Mouse (Mus musculus) gastrocnemius, adult 18-20 months (tissue): ENCODE results near the gene Taco1. TPM values are rescaled to one million over a fixed set of nuclear protein-coding genes. Genes with fewer than 3 reads are reported as not detected.
"Not testable (repeated sequence)": the region's sequence is repeated elsewhere in the genome, so short reads cannot be mapped to it uniquely, and the experiment has no call there.

Source experiments
- DNase-seq: peaks from one replicate; pipeline ENCODE4 v3.0.0; 2021; ENCODE audit warnings: low spot score
- total RNA-seq, 2 experiments: library from RNA; stranded (reverse); gene quantifications; 2 replicates each; pipeline ENCODE4 v1.2.3; 2021

The Taco1 gene
- total RNA-seq, 2 experiments from 2014 or later: 39.7 to 44.4 TPM

GRCm38 (mm10) chr11:106061311-106061710 lies 4.5 kb upstream of the Taco1 start:
- DNase-seq: no peak

- DNase-seq: no peak
Measured at GRCm38 (mm10) chr11:106063756-106064155, 2.1 kb upstream of the Taco1 start.

- no peak for DNase-seq
Measured at GRCm38 (mm10) chr11:106065073-106065922, 563 bp upstream of the Taco1 start.

GRCm38 (mm10) chr11:106066616-106067015 lies 755 bp downstream of the Taco1 start:
- not testable (repeated sequence) for DNase-seq

- DNase-seq: no peak
Measured at GRCm38 (mm10) chr11:106073774-106074173, 7.9 kb downstream of the Taco1 start.

- peak; percentile 61 for DNase-seq
Measured at GRCm38 (mm10) chr11:106076321-106076720, 10.5 kb downstream of the Taco1 start.

GRCm38 (mm10) chr11:106083708-106084701 lies 18.1 kb downstream of the Taco1 start, which contains the start of gene Map3k3:
Gene Map3k3, plus strand, starts transcription at chr11:106084613.
- DNase-seq: peak; percentile 100

- DNase-seq: peak; percentile 78
Measured at GRCm38 (mm10) chr11:106084911-106085561, 19.2 kb downstream of the Taco1 start.

- DNase-seq: no peak
Measured at GRCm38 (mm10) chr11:106098223-106098622, 32.4 kb downstream of the Taco1 start.

GRCm38 (mm10) chr11:106102866-106103265 lies 37.0 kb downstream of the Taco1 start:
- DNase-seq: no peak

- DNase-seq: no peak
Measured at GRCm38 (mm10) chr11:106106047-106106587, 40.3 kb downstream of the Taco1 start.

GRCm38 (mm10) chr11:106111688-106112087 lies 45.8 kb downstream of the Taco1 start:
- no peak for DNase-seq

- no peak for DNase-seq
Measured at GRCm38 (mm10) chr11:106122221-106122620, 56.4 kb downstream of the Taco1 start.

- peak; percentile 10 for DNase-seq
Measured at GRCm38 (mm10) chr11:106122736-106123135, 56.9 kb downstream of the Taco1 start.

Other genes with a start within 250 kb of the Taco1 start
- 1 to 10 TPM; 3.0 to 3.4 TPM for gene Cyb561, start 112.7 kb upstream of the Taco1 start, total RNA-seq
- gene Ace, start 98.1 kb upstream of the Taco1 start, total RNA-seq: 10 to 100 TPM; 19.5 to 19.7 TPM
- gene Ace3, start 71.4 kb upstream of the Taco1 start, total RNA-seq: not detected
- gene Kcnh6, start 57.9 kb upstream of the Taco1 start, total RNA-seq: not detected
- gene Dcaf7, start 29.2 kb upstream of the Taco1 start, total RNA-seq: 10 to 100 TPM; 24.8 to 25.9 TPM
- gene Map3k3, start 18.6 kb downstream of the Taco1 start, total RNA-seq: 10 to 100 TPM; 20.9 to 23.2 TPM
- gene Gm10840, start 94.8 kb downstream of the Taco1 start, total RNA-seq: not detected
- gene Limd2, start 94.8 kb downstream of the Taco1 start, total RNA-seq: 1 to 10 TPM; 3.2 to 3.6 TPM
- 10 to 100 TPM; 13.7 to 14.1 TPM for gene Strada, start 136.1 kb downstream of the Taco1 start, total RNA-seq
- gene Ccdc47, start 150.3 kb downstream of the Taco1 start, total RNA-seq: 10 to 100 TPM; 74.0 to 79.0 TPM
- gene Ddx42, start 150.9 kb downstream of the Taco1 start, total RNA-seq: 10 to 100 TPM; 25.8 to 26.2 TPM
- gene Ftsj3, start 190.0 kb downstream of the Taco1 start, total RNA-seq: 10 to 100 TPM; 20.7 to 20.9 TPM
- gene Psmc5, start 190.1 kb downstream of the Taco1 start, total RNA-seq: 100 to 1,000 TPM; 124 to 135 TPM
- gene Smarcd2, start 206.9 kb downstream of the Taco1 start, total RNA-seq: 10 to 100 TPM in 1 of 2 experiments, 1 to 10 TPM in 1; 7.8 to 12.0 TPM
- gene Tcam1, start 210.6 kb downstream of the Taco1 start, total RNA-seq: under 1 TPM; 0.07 to 0.11 TPM
- gene Gh, start 235.8 kb downstream of the Taco1 start, total RNA-seq: not detected
- gene Cd79b, start 248.7 kb downstream of the Taco1 start, total RNA-seq: under 1 TPM; 0.18 to 0.33 TPM